Mouse (Mus musculus) lung, adult 2 months (tissue): ENCODE data around the gene Ddx58. TPM values are rescaled to one million over a fixed set of nuclear protein-coding genes. Genes with fewer than 3 reads are reported as not detected.
A peak's percentile ranks its signal among the peaks of the same experiment; 100 is the strongest.

Experiments
- DNase-seq: peaks from one replicate; pipeline ENCODE4 v3.0.0; 2022
- H3K4me1 ChIP-seq: fragments of 200-500 bp; 2 replicates; pipeline ENCODE4 v1.6.1; 2011; ENCODE audit warnings: low read length; ENCODE audit not compliant: control insufficient read depth, insufficient read depth
- H3K4me3 ChIP-seq: fragments of 200-500 bp; replicated peaks from 2 replicates; pipeline ENCODE3; 2011; ENCODE audit warnings: low read depth, mild to moderate bottlenecking, control low read depth, low read length; ENCODE audit errors: extremely low read depth
- CTCF ChIP-seq: fragments of 200-500 bp; IDR thresholded peaks from 2 replicates; pipeline ENCODE4 v1.5.1; 2011; ENCODE audit warnings: mild to moderate bottlenecking, low read length, control low read depth; ENCODE audit not compliant: insufficient read depth
- POLR2A ChIP-seq: fragments of 200-500 bp; IDR thresholded peaks from 2 replicates; pipeline ENCODE4 v1.6.1; 2011; ENCODE audit warnings: low read depth, mild to moderate bottlenecking, control low read depth, low read length, borderline replicate concordance; ENCODE audit errors: extremely low read depth
- WGBS: fragments of 180-500 bp; shearing (Covaris S2); methylation state at CpG from one replicate; pipeline ENCODE4 v1.1.7; 2018; 5-methylcytosine and 5-hydroxymethylcytosine counted together
- polyA plus RNA-seq: library from polyadenylated mRNA; depleted of rRNA; stranded (reverse); fragments of >200 nt; gene quantifications from 2 replicates; pipeline ENCODE4 v1.2.3, GENCODE M21; 2012

Gene Ddx58
- polyA plus RNA-seq, 1 experiment = 21.8 TPM

GRCm38 (mm10) chr4:40267681-40268080, 28.1 kb upstream of the Ddx58 start:
- 29% methylated on average over 7 of the region's 7 CpGs for WGBS
- DNase-seq = no peak
- TF ChIP-seq CTCF (no peak), POLR2A (no peak)
- peaks cover 4% of the 10 kb centered on the region for H3K4me1 ChIP-seq
- peak overlapping the region; percentile 85 for H3K4me3 ChIP-seq

GRCm38 (mm10) chr4:40264321-40264720, 24.7 kb upstream of the Ddx58 start:
- WGBS = 43% methylated on average over 1 of the region's 1 CpGs

GRCm38 (mm10) chr4:40254385-40255103, 14.9 kb upstream of the Ddx58 start:
- WGBS = 74% methylated on average over 8 of the region's 8 CpGs
- no peak for DNase-seq
- no peaks in the 10 kb centered on the region for H3K4me1 ChIP-seq
- no peak overlapping the region for H3K4me3 ChIP-seq
- TF ChIP-seq CTCF = no peak
- no peak for TF ChIP-seq POLR2A

More at GRCm38 (mm10) chr4:40264321-40264720, 24.7 kb upstream of the Ddx58 start:
- DNase-seq = no peak
- TF ChIP-seq CTCF = no peak
- TF ChIP-seq POLR2A = no peak
- Histone ChIP-seq H3K4me3 (no peak overlapping the region), H3K4me1 (peaks cover 4% of the 10 kb centered on the region)

- no peak for DNase-seq
- TF ChIP-seq POLR2A = no peak
- no peak for TF ChIP-seq CTCF
- WGBS = 42% methylated on average over 2 of the region's 2 CpGs
- Histone ChIP-seq H3K4me1 (no peaks in the 10 kb centered on the region), H3K4me3 (no peak overlapping the region)
Measured at GRCm38 (mm10) chr4:40253766-40254165, 14.1 kb upstream of the Ddx58 start.

GRCm38 (mm10) chr4:40250984-40251383, 11.4 kb upstream of the Ddx58 start:
- no peak for DNase-seq
- TF ChIP-seq POLR2A (no peak), CTCF (no peak)
- WGBS = 73% methylated on average over 5 of the region's 5 CpGs
- Histone ChIP-seq H3K4me3 (no peak overlapping the region), H3K4me1 (no peaks in the 10 kb centered on the region)

GRCm38 (mm10) chr4:40244035-40244434, 4.4 kb upstream of the Ddx58 start:
- Histone ChIP-seq H3K4me3 (no peak overlapping the region), H3K4me1 (peaks cover 4% of the 10 kb centered on the region; the same call in 1 of the 2 replicates)
- TF ChIP-seq POLR2A (no peak), CTCF (no peak)
- 68% methylated on average over 8 of the region's 8 CpGs for WGBS
- DNase-seq = no peak

GRCm38 (mm10) chr4:40243006-40243405, 3.4 kb upstream of the Ddx58 start:
- TF ChIP-seq CTCF (no peak), POLR2A (no peak)
- Histone ChIP-seq H3K4me1 (peaks cover 4% of the 10 kb centered on the region; the same call in 1 of the 2 replicates), H3K4me3 (no peak overlapping the region)
- WGBS = 83% methylated on average over 4 of the region's 4 CpGs
- no peak for DNase-seq

GRCm38 (mm10) chr4:40241928-40242327, 2.3 kb upstream of the Ddx58 start:
- 50% methylated on average over 6 of the region's 6 CpGs for WGBS
- Histone ChIP-seq H3K4me1 (peaks cover 5% of the 10 kb centered on the region), H3K4me3 (no peak overlapping the region)
- no peak for DNase-seq
- TF ChIP-seq CTCF = no peak
- TF ChIP-seq POLR2A = no peak

GRCm38 (mm10) chr4:40240272-40240744, 680 bp upstream of the Ddx58 start:
- Histone ChIP-seq H3K4me3 (peak overlapping the region; percentile 73), H3K4me1 (peaks cover 6% of the 10 kb centered on the region)
- 40% methylated on average over 5 of the region's 5 CpGs for WGBS
- no peak for DNase-seq
- no peak for TF ChIP-seq POLR2A

GRCm38 (mm10) chr4:40238483-40239408, 882 bp downstream of the Ddx58 start:
- TF ChIP-seq CTCF (no peak), POLR2A (no peak)
- 1% methylated on average over 17 of the region's 17 CpGs for WGBS
- Histone ChIP-seq H3K4me3 (peak overlapping the region; percentile 92), H3K4me1 (peaks cover 6% of the 10 kb centered on the region)
- DNase-seq = peak; percentile 67
